Mouse (Mus musculus) E14TG2a.4 (cell line): ENCODE data around the gene Gm20388.

ENCODE experiments used
- CTCF ChIP-seq: conservative IDR thresholded peaks from 2 replicates; pipeline ENCODE4 v1.5.1; 2014; ENCODE audit warnings: low read length
- NANOG ChIP-seq: IDR thresholded peaks from 2 replicates; pipeline ENCODE4 v1.6.1; 2014; ENCODE audit warnings: borderline replicate concordance, low read length, mixed read lengths
- POU5F1 ChIP-seq: IDR thresholded peaks from 2 replicates; pipeline ENCODE4 v1.6.1; 2014; ENCODE audit warnings: low read length, borderline replicate concordance

DNA sequence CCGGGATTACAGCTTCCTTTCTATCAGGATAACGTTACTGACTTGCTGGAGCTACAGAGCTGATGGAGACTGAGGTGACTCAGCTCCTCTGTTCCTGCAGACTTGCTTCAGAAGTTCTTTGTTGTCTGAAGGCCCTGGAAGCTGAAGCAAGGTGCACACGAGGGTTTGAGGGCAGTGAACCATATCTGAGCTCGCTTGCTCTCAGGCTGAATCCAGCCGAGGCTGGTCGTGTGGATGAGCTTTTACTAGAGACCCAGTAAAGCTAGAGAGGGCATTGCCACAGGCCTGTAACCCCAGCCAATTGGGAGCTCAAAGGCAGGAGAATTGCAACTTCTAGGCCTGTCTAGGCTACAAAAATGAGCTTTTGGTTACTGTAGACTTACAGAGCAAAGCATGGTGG, 1797.8 kb downstream of the Gm20388 start:
- no peak for TF ChIP-seq CTCF
- TF ChIP-seq POU5F1: no peak
- TF ChIP-seq NANOG: no peak
